Mouse (Mus musculus): ENCODE measurements around the gene Sos2. TPM values are rescaled to one million over a fixed set of nuclear protein-coding genes. Genes with fewer than 3 reads are reported as not detected.

The Sos2 gene
- total and polyA plus RNA-seq, 3 experiments: 11.6 to 123 (median 39.9) TPM

DNA sequence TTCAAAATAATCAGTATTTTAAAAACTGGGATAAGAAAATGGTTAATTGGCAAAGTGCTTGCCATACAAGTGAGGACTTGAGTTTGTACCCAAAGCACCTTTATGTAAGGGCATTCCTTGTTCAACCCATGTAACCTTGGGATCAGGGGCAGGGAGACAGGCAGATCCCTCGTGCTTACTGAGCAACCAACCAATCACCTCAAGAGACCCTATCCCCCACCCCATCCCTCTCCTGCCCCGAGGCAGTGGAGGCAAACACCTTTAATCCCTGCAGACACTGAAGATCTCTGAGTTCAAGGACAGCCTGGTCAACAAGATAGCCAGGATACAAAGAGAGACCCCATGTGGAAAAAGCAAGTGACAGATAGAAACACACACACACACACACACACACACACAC, 41.7 kb upstream of the Sos2 start:
- peak overlapping the region; percentile 81; the same call in 1 of the 2 replicates for H3K4me3 ChIP-seq (ENCODE audit: low read depth, low read length)
- ATAC-seq (ENCODE audit: extremely low read depth, insufficient number of reproducible peaks, low FRiP score, poor library complexity, severe bottlenecking) (no peak), DNase-seq (ENCODE audit: low spot score) (no peak)
- peaks cover 37% of the 10 kb centered on the region for H3K36me3 ChIP-seq (replicated peaks)
- peaks cover 27% of the 10 kb centered on the region for H3K4me1 ChIP-seq (ENCODE audit: insufficient read depth, low read depth, low read length)
- H3K9me3 ChIP-seq (replicated peaks): peaks cover 14% of the 10 kb centered on the region
- TF ChIP-seq TAL1 (conservative IDR thresholded peaks at IDR 0.05; ENCODE audit: low read depth, low read length): no peak
- no peak for TF ChIP-seq CTCF (IDR thresholded peaks at IDR 0.05; ENCODE audit: low read depth, low read length)
- TF ChIP-seq GATA2 (IDR thresholded peaks at IDR 0.05; ENCODE audit: borderline replicate concordance, low read depth, low read length): no peak
- TF ChIP-seq POLR2AphosphoS5 (IDR thresholded peaks at IDR 0.05; ENCODE audit: insufficient replicate concordance, low read depth, low read length): no peak
- no peak for TF ChIP-seq GATA1 (IDR thresholded peaks at IDR 0.05; ENCODE audit: borderline replicate concordance, low read length)
- no peaks in the 10 kb centered on the region for H3K27me3 ChIP-seq (ENCODE audit: insufficient read depth, low read length)

DNA sequence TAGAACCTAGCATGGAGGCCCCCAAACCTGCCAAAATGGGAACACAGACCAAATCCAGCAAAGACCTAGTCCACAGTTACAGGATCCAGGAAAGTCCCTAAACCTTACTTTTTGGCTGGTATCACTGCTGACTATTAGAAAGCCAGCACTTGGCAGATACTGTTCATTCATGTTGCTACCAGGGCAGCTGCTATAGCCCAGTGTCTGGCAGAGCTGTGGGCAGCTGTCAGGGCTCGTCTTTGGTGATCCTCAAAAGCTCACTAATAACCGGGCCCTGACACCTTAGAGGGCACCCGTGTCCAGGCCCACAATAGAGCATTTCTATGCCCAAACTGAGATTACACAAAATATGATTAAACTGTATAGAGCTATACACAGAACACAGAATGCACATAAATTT, 41.2 kb upstream of the Sos2 start:
- TF ChIP-seq TAL1 (conservative IDR thresholded peaks at IDR 0.05; ENCODE audit: low read depth, low read length): no peak
- TF ChIP-seq CTCF (IDR thresholded peaks at IDR 0.05; ENCODE audit: low read depth, low read length): no peak
- no peak for TF ChIP-seq GATA2 (IDR thresholded peaks at IDR 0.05; ENCODE audit: borderline replicate concordance, low read depth, low read length)
- no peak for TF ChIP-seq POLR2AphosphoS5 (IDR thresholded peaks at IDR 0.05; ENCODE audit: insufficient replicate concordance, low read depth, low read length)
- no peak for TF ChIP-seq GATA1 (IDR thresholded peaks at IDR 0.05; ENCODE audit: borderline replicate concordance, low read length)
- Histone ChIP-seq H3K36me3 (replicated peaks) (peaks cover 38% of the 10 kb centered on the region), H3K4me3 (ENCODE audit: low read depth, low read length) (no peak overlapping the region), H3K4me1 (ENCODE audit: insufficient read depth, low read depth, low read length) (peaks cover 27% of the 10 kb centered on the region), H3K27me3 (ENCODE audit: insufficient read depth, low read length) (no peaks in the 10 kb centered on the region), H3K9me3 (replicated peaks) (peaks cover 17% of the 10 kb centered on the region)
- ATAC-seq (ENCODE audit: extremely low read depth, insufficient number of reproducible peaks, low FRiP score, poor library complexity, severe bottlenecking): no peak
- DNase-seq (ENCODE audit: low spot score): no peak

DNA sequence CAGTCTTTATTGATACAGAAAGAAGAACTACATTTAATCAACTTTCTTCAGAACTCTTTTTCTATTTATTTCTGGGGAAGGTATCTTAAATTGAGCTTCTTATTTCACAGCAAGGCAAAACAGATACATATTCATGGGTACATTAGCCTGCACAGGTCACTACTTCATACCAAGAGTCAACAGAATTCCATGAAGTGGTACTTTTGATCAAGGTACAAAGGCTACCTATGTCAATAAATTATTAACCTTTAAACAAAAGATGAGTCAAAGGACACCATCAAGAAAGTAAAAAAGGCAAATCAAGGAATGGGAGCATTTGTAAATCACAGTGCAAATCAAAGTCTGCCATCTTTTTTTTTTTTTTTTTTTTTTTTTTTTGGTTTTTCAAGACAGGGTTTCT, 32.0 kb upstream of the Sos2 start:
- no peak overlapping the region for H3K4me3 ChIP-seq (ENCODE audit: low read depth, low read length)
- DNase-seq (ENCODE audit: low spot score) (no peak), ATAC-seq (ENCODE audit: extremely low read depth, insufficient number of reproducible peaks, low FRiP score, poor library complexity, severe bottlenecking) (no peak)
- H3K9me3 ChIP-seq (replicated peaks): peaks cover 4% of the 10 kb centered on the region
- no peaks in the 10 kb centered on the region for H3K27me3 ChIP-seq (ENCODE audit: insufficient read depth, low read length)
- H3K4me1 ChIP-seq (ENCODE audit: insufficient read depth, low read depth, low read length): no peaks in the 10 kb centered on the region
- TF ChIP-seq CTCF (IDR thresholded peaks at IDR 0.05; ENCODE audit: low read depth, low read length) (no peak), GATA2 (IDR thresholded peaks at IDR 0.05; ENCODE audit: borderline replicate concordance, low read depth, low read length) (no peak)
- H3K36me3 ChIP-seq (replicated peaks): peaks cover 34% of the 10 kb centered on the region

DNA sequence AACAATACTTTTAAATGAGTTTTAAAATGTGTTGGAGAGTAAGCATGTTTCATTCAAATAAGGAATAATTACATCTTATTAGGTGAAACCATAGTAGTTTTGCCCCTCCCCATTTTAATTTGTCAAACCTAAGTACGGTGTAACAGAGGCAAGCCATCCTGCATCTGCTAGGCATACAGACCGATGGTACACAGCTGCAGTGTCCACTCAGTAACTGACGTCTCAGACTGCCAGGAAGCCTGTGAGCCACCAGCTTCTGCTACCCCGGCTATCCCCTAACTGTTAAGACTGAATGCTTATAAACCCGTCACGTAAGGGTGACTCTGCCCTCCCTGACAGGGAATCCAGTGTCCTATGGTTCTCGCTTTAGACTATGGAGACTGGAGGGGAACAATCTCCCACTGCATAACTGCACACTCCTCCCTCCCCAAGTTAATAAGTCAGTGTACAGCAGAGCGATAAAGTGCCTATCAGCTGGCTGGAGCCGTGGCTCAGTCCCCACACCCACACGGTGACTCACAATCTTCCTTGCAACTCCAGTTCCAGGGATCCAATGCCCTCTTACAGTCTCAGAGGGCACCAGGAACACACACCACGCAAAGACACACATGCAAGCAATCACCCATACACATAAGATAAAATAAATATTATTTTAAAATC, 23.3 kb upstream of the Sos2 start:
- H3K27me3 ChIP-seq (ENCODE audit: insufficient read depth, low read length): no peaks in the 10 kb centered on the region
- H3K4me1 ChIP-seq (ENCODE audit: insufficient read depth, low read depth, low read length): no peaks in the 10 kb centered on the region
- no peaks in the 10 kb centered on the region for H3K9me3 ChIP-seq (replicated peaks)
- TF ChIP-seq POLR2AphosphoS5 (IDR thresholded peaks at IDR 0.05; ENCODE audit: insufficient replicate concordance, low read depth, low read length): no peak
- no peak for TF ChIP-seq GATA1 (IDR thresholded peaks at IDR 0.05; ENCODE audit: borderline replicate concordance, low read length)
- TF ChIP-seq GATA2 (IDR thresholded peaks at IDR 0.05; ENCODE audit: borderline replicate concordance, low read depth, low read length): no peak
- TF ChIP-seq CTCF (IDR thresholded peaks at IDR 0.05; ENCODE audit: low read depth, low read length): no peak
- no peak for TF ChIP-seq TAL1 (conservative IDR thresholded peaks at IDR 0.05; ENCODE audit: low read depth, low read length)
- H3K36me3 ChIP-seq (replicated peaks): peaks cover 63% of the 10 kb centered on the region
- H3K4me3 ChIP-seq (ENCODE audit: low read depth, low read length): no peak overlapping the region
- DNase-seq (ENCODE audit: low spot score) (no peak), ATAC-seq (ENCODE audit: extremely low read depth, insufficient number of reproducible peaks, low FRiP score, poor library complexity, severe bottlenecking) (no peak)

DNA sequence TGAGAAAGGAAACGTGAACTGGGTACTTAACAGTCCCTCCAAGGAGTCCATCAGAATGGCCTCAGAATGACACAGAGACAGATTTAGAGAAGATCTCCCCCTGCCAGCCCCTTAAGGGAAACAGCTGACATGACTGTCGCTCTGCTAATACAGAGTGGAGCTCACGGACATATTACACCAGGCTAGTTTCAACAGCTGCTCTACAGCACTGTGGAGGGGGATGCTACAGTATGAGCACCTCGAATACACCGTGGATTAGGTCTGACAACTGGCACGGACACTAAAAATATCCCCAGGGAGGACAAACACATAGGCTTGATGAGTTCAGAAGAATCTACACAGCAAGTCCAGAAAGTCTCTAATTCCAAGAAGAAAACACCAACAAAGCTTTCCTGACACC, 16.7 kb upstream of the Sos2 start:
- no peaks in the 10 kb centered on the region for H3K9me3 ChIP-seq (replicated peaks)
- no peaks in the 10 kb centered on the region for H3K4me1 ChIP-seq (ENCODE audit: insufficient read depth, low read depth, low read length)
- ATAC-seq (ENCODE audit: extremely low read depth, insufficient number of reproducible peaks, low FRiP score, poor library complexity, severe bottlenecking) (no peak), DNase-seq (ENCODE audit: low spot score) (no peak)
- H3K36me3 ChIP-seq (replicated peaks): peaks cover 62% of the 10 kb centered on the region
- TF ChIP-seq TAL1 (conservative IDR thresholded peaks at IDR 0.05; ENCODE audit: low read depth, low read length) (no peak), POLR2AphosphoS5 (IDR thresholded peaks at IDR 0.05; ENCODE audit: insufficient replicate concordance, low read depth, low read length) (no peak)
- H3K27me3 ChIP-seq (ENCODE audit: insufficient read depth, low read length): no peaks in the 10 kb centered on the region
- H3K4me3 ChIP-seq (ENCODE audit: low read depth, low read length): no peak overlapping the region

DNA sequence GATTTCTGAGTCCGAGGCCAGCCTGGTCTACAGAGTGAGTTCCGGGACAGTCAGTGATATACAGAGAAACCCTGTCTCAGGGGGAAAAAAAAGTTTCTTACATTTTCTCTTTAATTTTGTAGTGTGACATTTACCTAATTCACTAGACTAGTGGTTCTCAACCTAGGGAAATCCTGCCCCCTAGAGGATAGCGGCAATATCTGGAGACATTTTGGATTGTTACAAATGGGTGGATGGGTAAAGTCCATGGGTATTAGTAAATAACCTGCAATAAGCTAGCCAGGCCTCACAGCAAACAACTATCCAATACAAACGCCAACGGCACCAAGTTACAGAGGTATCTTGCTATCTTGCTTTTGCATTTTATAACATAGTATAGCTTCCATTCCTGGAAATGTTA, 15.1 kb upstream of the Sos2 start:
- TF ChIP-seq POLR2AphosphoS5 (IDR thresholded peaks at IDR 0.05; ENCODE audit: insufficient replicate concordance, low read depth, low read length) (no peak), GATA1 (IDR thresholded peaks at IDR 0.05; ENCODE audit: borderline replicate concordance, low read length) (no peak), TAL1 (conservative IDR thresholded peaks at IDR 0.05; ENCODE audit: low read depth, low read length) (no peak), CTCF (IDR thresholded peaks at IDR 0.05; ENCODE audit: low read depth, low read length) (peak; percentile 53), GATA2 (IDR thresholded peaks at IDR 0.05; ENCODE audit: borderline replicate concordance, low read depth, low read length) (no peak)
- peak; percentile 29 for DNase-seq (ENCODE audit: low spot score)
- ATAC-seq (ENCODE audit: extremely low read depth, insufficient number of reproducible peaks, low FRiP score, poor library complexity, severe bottlenecking): peak; percentile 52; the same call in 1 of the 2 replicates
- Histone ChIP-seq H3K27me3 (ENCODE audit: insufficient read depth, low read length) (no peaks in the 10 kb centered on the region), H3K9me3 (replicated peaks) (no peaks in the 10 kb centered on the region), H3K36me3 (replicated peaks) (peaks cover 57% of the 10 kb centered on the region), H3K4me1 (ENCODE audit: insufficient read depth, low read depth, low read length) (no peaks in the 10 kb centered on the region), H3K4me3 (ENCODE audit: low read depth, low read length) (no peak overlapping the region)

Measured in G1E (cell line).